In the genomic region with DNA sequence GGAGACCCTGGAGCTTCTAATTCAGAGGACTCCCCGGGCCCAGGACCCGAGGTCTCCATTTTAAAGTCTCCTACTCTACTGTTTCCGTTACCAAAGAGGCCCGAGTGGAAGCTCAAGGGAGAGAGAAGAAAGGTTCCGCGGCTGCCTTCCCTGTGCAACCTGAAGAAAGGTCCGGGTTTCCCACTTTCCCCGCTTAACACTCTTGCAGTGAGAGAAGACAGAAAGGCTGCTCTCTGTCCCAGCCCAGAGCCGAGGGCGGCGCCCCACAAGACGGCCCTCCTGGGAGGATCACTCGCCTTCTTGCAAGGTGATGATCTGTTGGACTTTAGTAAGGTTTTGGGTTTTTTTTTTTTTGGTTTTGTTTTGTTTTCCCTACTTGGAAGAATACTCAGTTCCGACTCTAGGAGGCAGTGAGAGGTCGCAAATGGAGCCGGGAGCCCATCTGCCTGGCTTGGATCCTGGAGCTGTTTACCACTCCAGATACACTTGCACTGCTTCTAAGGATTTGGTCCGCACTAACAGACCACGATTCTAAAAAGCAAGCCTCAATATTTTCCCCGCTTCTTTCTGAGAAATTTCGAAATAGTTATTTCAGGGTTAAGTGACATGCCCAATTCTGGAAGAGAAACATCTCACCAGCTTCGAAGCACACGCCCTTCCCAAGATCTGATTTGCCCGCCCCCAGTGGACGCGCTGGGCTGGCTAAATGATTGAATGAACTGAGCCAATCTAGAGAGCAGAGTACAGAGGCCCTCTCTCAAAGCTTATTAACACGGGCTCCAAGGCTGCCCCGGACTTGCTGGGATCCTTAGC, we compare ENCODE assay signal across 8 mouse cellular contexts. TPM values are rescaled to one million over a fixed set of nuclear protein-coding genes. Genes with fewer than 3 reads are reported as not detected.
A peak's percentile ranks its signal among the peaks of the same experiment; 100 is the strongest.
DNase-seq lines count a peak whose midpoint lies in the region; ATAC-seq and TF ChIP-seq lines count a peak whose summit lies in the region.

Gene Tmem242, minus strand, starts transcription at position 101 of the 813 bp plus-strand sequence.

- peak within 1 kb of the TSS; percentile 83 for H3K4me3 ChIP-seq in heart, embryonic 12.5 days
- peak within 1 kb of the TSS; percentile 63 for H3K4me3 ChIP-seq in kidney, postnatal 0 days (replicated peaks; ENCODE audit: low read depth, low read length)
- H3K4me3 ChIP-seq in liver, embryonic 11.5 days (ENCODE audit: low read depth, low read length), result peak within 1 kb of the TSS; percentile 82
- peak within 1 kb of the TSS; percentile 62 for H3K4me3 ChIP-seq in stomach, embryonic 14.5 days (ENCODE audit: low read depth, low read length)

- peak within 1 kb of the TSS; percentile 95 for H3K4me2 ChIP-seq in heart, embryonic 12.5 days
- H3K4me2 ChIP-seq in kidney, postnatal 0 days (ENCODE audit: low read length), result peak within 1 kb of the TSS; percentile 80
- H3K4me2 ChIP-seq in liver, embryonic 11.5 days, result peak within 1 kb of the TSS; percentile 88
- peak within 1 kb of the TSS; percentile 78 for H3K4me2 ChIP-seq in stomach, embryonic 14.5 days (replicated peaks; ENCODE audit: low read depth, low read length)

- peak; percentile 72 for TF ChIP-seq CTCF in kidney, postnatal 0 days (IDR thresholded peaks at IDR 0.05; ENCODE audit: low read depth)

- DNase-seq in CD4-positive helper T cell, adult 2 months (ENCODE audit: low read depth, low spot score), result peak; percentile 88
- peak; percentile 84 for DNase-seq in brain, embryonic 18.5 days (ENCODE audit: low read depth, low spot score)
- peak; percentile 95 for DNase-seq in kidney, postnatal 0 days (ENCODE audit: low spot score)
- peak; percentile 89 for DNase-seq in liver, embryonic 11.5 days (ENCODE audit: low spot score)
- peak; percentile 93 for DNase-seq in naive thymus-derived CD4-positive, alpha-beta T cell, adult 2 months (ENCODE audit: low read depth)

- WGBS in heart, embryonic 12.5 days, result under 1% methylated on average over 27 of the region's 27 CpGs
- WGBS in kidney, postnatal 0 days, result under 1% methylated on average over 27 of the region's 27 CpGs
- under 1% methylated on average over 27 of the region's 27 CpGs for WGBS in liver, embryonic 11.5 days
- WGBS in stomach, embryonic 14.5 days, result under 1% methylated on average over 27 of the region's 27 CpGs

- peaks cover 18% of the 10 kb centered on the region for H3K4me1 ChIP-seq in heart, embryonic 12.5 days (replicated peaks)
- H3K4me1 ChIP-seq in kidney, postnatal 0 days (replicated peaks; ENCODE audit: insufficient read depth, low read length), result no peaks in the 10 kb centered on the region
- H3K4me1 ChIP-seq in liver, embryonic 11.5 days (replicated peaks; ENCODE audit: control insufficient read depth, insufficient read depth, low read length), result peaks cover 8% of the 10 kb centered on the region; the same call in 1 of the 2 replicates
- 0 out of 2 replicates have a peak, but pooled peaks cover 12% of the 10 kb centered on the region for H3K4me1 ChIP-seq in stomach, embryonic 14.5 days (ENCODE audit: control insufficient read depth, insufficient read depth, low read length)

- no peaks in the 10 kb centered on the region for H3K9me3 ChIP-seq in heart, embryonic 12.5 days (replicated peaks)
- no peaks in the 10 kb centered on the region for H3K9me3 ChIP-seq in kidney, postnatal 0 days (replicated peaks; ENCODE audit: low read length)
- H3K9me3 ChIP-seq in liver, embryonic 11.5 days (ENCODE audit: control insufficient read depth, low read length), result no peaks in the 10 kb centered on the region
- H3K9me3 ChIP-seq in stomach, embryonic 14.5 days (ENCODE audit: control insufficient read depth, low read depth, low read length), result no peaks in the 10 kb centered on the region

- peak within 1 kb of the TSS; percentile 57; the same call in 1 of the 2 replicates for H3K27ac ChIP-seq in heart, embryonic 12.5 days (ENCODE audit: poor library complexity, severe bottlenecking)
- H3K27ac ChIP-seq in kidney, postnatal 0 days, result peak within 1 kb of the TSS; percentile 87
- H3K27ac ChIP-seq in liver, embryonic 11.5 days (ENCODE audit: low read depth, low read length), result 0 out of 2 replicates have a peak within 1 kb of the TSS, but pooled peaks have one; percentile 13
- H3K27ac ChIP-seq in stomach, embryonic 14.5 days (ENCODE audit: low read length), result peak within 1 kb of the TSS; percentile 64; the same call in 1 of the 2 replicates

- ATAC-seq in erythroid progenitor cell, adult 5-6 weeks (replicated peaks; ENCODE audit: low FRiP score, poor library complexity, severe bottlenecking), result peak; percentile 85
- ATAC-seq in heart, embryonic 12.5 days (ENCODE audit: insufficient number of reproducible peaks, low FRiP score), result peak; percentile 87
- ATAC-seq in kidney, postnatal 0 days (replicated peaks; ENCODE audit: low FRiP score, low read depth), result peak; percentile 79
- peak; percentile 86 for ATAC-seq in liver, embryonic 11.5 days (replicated peaks; ENCODE audit: low FRiP score)
- ATAC-seq in stomach, embryonic 14.5 days (ENCODE audit: insufficient number of reproducible peaks, insufficient read depth, low FRiP score, low read depth), result peak; percentile 82; the same call in 1 of the 2 replicates

- peak within 1 kb of the TSS; percentile 89 for H3K9ac ChIP-seq in heart, embryonic 12.5 days
- H3K9ac ChIP-seq in kidney, postnatal 0 days (ENCODE audit: low read depth, low read length), result peak within 1 kb of the TSS; percentile 76
- H3K9ac ChIP-seq in liver, embryonic 11.5 days (ENCODE audit: low read depth, low read length), result peak within 1 kb of the TSS; percentile 86
- H3K9ac ChIP-seq in stomach, embryonic 14.5 days (replicated peaks; ENCODE audit: low read depth, low read length), result peak within 1 kb of the TSS; percentile 62

- H3K27me3 ChIP-seq in heart, embryonic 12.5 days (replicated peaks), result peaks cover 12% of the 10 kb centered on the region; the same call in 1 of the 2 replicates
- no peaks in the 10 kb centered on the region for H3K27me3 ChIP-seq in kidney, postnatal 0 days (ENCODE audit: insufficient read depth, low read length)
- H3K27me3 ChIP-seq in liver, embryonic 11.5 days (replicated peaks; ENCODE audit: control insufficient read depth, insufficient read depth, low read length), result no peaks in the 10 kb centered on the region; the same call in 1 of the 2 replicates
- H3K27me3 ChIP-seq in stomach, embryonic 14.5 days (ENCODE audit: control insufficient read depth, insufficient read depth, low read length), result no peaks in the 10 kb centered on the region

- no peaks in the 10 kb centered on the region for H3K36me3 ChIP-seq in heart, embryonic 12.5 days
- H3K36me3 ChIP-seq in kidney, postnatal 0 days (ENCODE audit: insufficient read depth, low read length), result no peaks in the 10 kb centered on the region
- H3K36me3 ChIP-seq in liver, embryonic 11.5 days (ENCODE audit: control insufficient read depth, insufficient read depth, low read length), result no peaks in the 10 kb centered on the region; the same call in 1 of the 2 replicates
- H3K36me3 ChIP-seq in stomach, embryonic 14.5 days (ENCODE audit: control insufficient read depth, insufficient read depth, low read length), result peaks cover 4% of the 10 kb centered on the region; the same call in 1 of the 2 replicates

RNA-seq across cellular contexts. Expression of gene Tmem242, which starts in this region (rescaled TPM):
- total RNA-seq in erythroid progenitor cell, adult 5-6 weeks (2015; ENCODE audit: low replicate concordance), result 6.5 and 12.2 TPM in 2 replicates
- 2.1 and 8.6 TPM in 2 replicates for total RNA-seq in erythroid progenitor cell, adult 5-6 weeks (2017; ENCODE audit: low replicate concordance)
- 108 and 111 TPM in 2 replicates for polyA plus RNA-seq in heart, embryonic 12.5 days (2016; fragmentation: Nextera tagmentation; extraction: Ambion mirVana)
- polyA plus RNA-seq in kidney, postnatal 0 days (2015; fragmentation: Nextera tagmentation; extraction: Ambion mirVana), result 130 and 139 TPM in 2 replicates
- polyA plus RNA-seq in liver, embryonic 11.5 days (2014; fragmentation: Nextera tagmentation; extraction: Ambion mirVana), result 96.1 and 100 TPM in 2 replicates
- 138 and 140 TPM in 2 replicates for polyA plus RNA-seq in stomach, embryonic 14.5 days (2014; fragmentation: Nextera tagmentation; extraction: Ambion mirVana)

Comparison
In these comparisons a context has a peak if more than half of its experiments do, and no peak if none do; other contexts are left out.
1. Peak in every context shown above with its lines: DNase-seq, ATAC-seq, H3K4me3 ChIP-seq and H3K27ac ChIP-seq.
2. H3K27ac ChIP-seq: peak in every context shown above with its lines; median percentile 87 in kidney, postnatal 0 days; 64 in stomach, embryonic 14.5 days; 57 in heart, embryonic 12.5 days; 13 in liver, embryonic 11.5 days.